Mouse (Mus musculus) cerebellum, adult 11 months (tissue): ENCODE data around the gene Cltc.
A peak's percentile ranks its signal among the peaks of the same experiment; 100 is the strongest.
"Not testable (repeated sequence)": the region's sequence is repeated elsewhere in the genome, so short reads cannot be mapped to it uniquely, and the experiment has no call there.

Experiments
- DNase-seq: peaks from one replicate; pipeline ENCODE4 v3.0.0; 2022

Cltc gene

GRCm38 (mm10) chr11:86738308-86738707, 19.1 kb downstream of the Cltc start:
- not testable (repeated sequence) for DNase-seq

DNA sequence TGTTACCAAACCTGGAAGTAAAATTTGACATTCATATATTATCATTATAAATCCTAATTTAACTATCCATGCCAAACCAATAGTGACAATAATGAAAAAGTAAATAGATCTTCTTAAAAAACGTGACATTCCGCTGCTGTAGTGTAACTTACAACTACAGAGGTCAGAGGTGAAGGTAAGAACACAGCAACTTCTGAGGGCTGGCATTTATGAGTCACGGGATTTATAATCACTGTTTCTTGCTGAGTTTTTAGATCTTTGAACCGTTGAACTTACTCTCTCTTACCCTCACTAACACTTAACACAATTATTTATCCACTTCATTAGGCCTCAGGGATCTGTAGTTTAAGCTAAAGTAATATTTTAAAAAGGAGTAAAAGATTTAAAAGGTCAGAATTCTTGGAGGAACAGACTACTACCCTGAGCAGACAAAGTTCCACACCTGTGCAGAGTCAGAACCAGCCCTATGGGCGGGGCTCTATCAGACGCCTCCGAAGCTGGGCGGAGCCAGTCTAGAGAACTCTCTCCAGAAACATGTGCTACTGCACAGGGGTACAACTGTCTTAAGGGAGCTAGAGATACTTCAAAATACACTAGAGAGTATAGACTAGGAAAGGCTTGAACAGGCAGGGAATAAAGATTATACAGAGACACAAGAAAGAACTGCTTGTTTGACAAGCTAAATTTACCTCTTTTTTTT, 19.9 kb downstream of the Cltc start:
- no peak for DNase-seq

DNA sequence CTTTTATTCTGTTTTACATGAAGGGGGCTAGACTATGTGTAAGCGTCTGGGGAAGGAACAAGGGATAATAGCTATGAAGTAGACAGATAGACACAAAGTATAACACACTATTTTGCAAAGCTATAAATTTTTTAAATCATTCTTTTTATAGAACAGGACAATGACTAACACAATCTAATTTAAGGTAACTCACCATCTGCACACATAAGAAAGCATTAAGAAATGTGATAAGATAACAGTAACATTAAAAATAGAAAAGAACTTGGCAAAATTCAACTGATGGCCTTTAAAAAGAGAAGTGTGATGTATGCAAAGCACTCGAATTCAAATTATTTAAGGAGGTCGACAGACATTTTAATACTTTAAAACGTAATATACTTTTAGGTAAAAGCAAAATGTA, 22.4 kb downstream of the Cltc start:
- no peak for DNase-seq

DNA sequence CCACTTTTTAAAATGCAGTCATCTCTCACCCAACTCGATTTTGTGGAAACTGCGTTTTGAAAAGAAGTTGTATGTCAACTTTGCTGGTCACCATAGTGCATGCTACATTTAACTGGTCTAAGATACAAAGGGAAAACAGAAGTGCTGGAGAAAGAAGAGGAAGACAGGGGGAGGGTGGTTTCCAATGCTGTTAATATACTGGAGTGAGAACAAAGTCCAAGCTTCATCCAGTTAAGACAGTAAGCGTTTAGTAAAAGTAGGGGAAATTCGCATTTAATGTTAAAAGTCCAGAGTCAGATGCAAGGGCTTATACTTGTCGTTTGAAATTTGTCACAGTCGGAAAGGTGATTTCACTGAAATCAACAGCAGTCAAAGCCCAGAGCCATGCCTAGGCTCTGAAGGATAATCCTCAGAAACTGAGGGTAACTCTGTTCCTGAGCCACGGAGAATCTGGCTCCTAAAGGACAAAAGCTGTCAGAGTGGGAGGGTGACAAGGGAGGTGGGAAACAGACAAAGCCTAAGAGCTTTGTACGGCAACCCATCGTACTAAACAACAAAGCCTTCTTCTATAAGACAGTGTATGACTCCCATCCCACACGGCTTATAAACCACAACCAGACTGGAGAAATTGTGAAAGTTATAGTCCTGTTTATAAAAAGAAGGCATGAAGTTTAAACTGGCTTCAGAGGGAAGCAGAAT, 23.0 kb downstream of the Cltc start:
- no peak for DNase-seq

DNA sequence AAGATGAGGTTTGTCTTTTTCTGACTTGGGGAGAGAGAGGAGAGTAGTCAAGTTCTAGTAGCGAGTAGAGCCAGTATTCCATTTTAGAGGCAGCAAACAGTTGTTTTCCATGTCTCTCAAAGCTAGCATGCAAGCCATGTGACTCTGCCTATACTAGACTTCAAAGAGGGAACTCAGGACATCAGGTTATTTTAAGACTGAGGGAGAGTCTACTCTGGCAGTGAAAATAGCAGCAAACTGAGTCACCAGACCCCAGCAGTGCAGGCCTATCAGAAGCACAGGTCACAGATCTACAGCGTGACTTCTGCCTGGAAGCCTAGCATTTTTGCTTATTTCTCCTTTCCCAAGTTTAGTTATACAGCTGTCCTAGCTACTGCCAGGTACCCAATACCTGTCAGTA, 25.9 kb downstream of the Cltc start:
- DNase-seq = no peak

- DNase-seq = no peak
Observed at GRCm38 (mm10) chr11:86725607-86726006, 31.8 kb downstream of the Cltc start.

- no peak for DNase-seq
Observed at GRCm38 (mm10) chr11:86724982-86725381, 32.4 kb downstream of the Cltc start.

GRCm38 (mm10) chr11:86724004-86724403, 33.4 kb downstream of the Cltc start:
- DNase-seq = no peak

GRCm38 (mm10) chr11:86719390-86719789, 38.0 kb downstream of the Cltc start:
- DNase-seq = no peak

DNA sequence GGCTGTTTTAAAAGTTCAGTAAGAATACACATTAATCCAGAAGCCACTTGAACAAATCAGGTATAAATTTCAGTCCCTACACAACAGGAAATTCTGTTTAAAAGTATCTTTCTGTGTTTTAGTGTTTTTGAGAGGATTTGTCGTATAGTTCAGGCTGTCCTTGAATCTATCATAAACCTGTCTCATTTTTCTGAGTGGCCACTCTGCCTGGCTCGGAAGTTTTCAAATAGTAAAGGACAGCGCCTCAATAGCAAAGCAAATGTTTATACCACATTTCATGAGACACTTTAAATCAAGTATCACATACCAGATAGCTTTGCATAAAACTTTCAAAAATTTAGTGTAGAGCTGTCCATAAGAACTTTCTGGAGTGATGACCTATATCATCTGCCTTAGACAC, 39.0 kb downstream of the Cltc start:
- no peak for DNase-seq

GRCm38 (mm10) chr11:86717306-86718065, 39.9 kb downstream of the Cltc start:
- DNase-seq = no peak

DNA sequence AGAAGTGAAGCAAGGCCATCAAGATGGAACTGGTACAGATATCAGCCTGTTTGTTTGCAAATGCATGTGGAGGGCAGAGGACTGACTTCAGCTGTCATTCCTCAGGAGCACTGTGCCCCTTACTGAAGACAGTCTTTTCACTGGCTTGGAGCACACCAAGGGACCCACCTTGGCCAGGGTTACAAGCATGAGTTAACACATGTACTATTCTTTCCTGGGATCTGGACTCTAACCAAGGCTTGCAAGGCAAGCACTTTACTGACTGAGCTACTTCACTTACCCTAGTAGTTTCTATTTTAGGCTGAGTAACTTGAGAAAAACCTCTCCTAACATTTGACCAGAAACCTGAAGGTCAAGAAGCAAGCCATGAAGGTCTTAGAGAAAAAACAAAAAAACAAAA, 42.8 kb downstream of the Cltc start:
- no peak for DNase-seq

GRCm38 (mm10) chr11:86701151-86701550, 56.2 kb downstream of the Cltc start:
- DNase-seq = no peak

DNA sequence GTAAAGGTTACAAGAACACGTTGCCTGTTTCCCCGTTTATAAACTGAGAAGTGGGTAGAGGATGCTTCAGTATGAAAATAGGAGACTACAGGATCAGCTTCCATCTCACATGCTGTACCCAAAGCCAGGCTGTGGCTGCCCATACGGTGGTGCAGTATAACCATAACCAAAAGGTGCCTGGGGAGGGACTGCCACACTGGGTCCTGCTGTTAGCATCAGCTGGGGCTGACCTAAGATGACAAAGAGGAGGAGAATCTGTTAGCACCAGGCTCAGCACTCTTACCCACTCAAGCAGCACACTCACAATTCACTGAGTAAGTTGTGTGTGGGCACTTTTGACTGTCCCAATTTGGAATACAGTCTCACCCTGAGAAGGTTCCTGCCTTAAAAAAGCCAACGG, 61.9 kb downstream of the Cltc start:
- no peak for DNase-seq

- no peak for DNase-seq
Observed at GRCm38 (mm10) chr11:86692546-86692945, 64.8 kb downstream of the Cltc start.

- DNase-seq = no peak
Observed at GRCm38 (mm10) chr11:86691956-86692355, 65.4 kb downstream of the Cltc start.

DNA sequence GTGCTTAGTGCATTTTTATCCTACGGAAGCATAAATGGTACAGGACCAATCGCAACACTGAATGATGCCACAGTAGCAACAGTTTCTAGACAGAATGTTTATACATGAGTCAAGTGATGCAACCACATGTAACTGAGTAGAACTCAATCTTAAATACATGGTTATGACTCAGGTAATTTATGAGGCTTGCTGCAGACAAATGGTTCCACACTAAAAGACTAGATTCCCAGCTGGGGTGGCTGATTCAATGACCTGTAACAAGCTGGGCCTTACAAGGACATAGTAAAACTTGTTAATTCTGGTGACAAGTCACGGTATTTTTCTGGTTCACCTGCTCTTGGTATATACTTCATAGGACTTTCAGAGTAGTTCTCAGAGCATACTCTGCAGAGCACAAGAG, 65.9 kb downstream of the Cltc start:
- DNase-seq = no peak

GRCm38 (mm10) chr11:86690383-86690782, 67.0 kb downstream of the Cltc start:
- DNase-seq = no peak

- DNase-seq = no peak
Observed at GRCm38 (mm10) chr11:86685366-86685765, 72.0 kb downstream of the Cltc start.

GRCm38 (mm10) chr11:86684126-86685012, 73.0 kb downstream of the Cltc start:
- no peak for DNase-seq

DNA sequence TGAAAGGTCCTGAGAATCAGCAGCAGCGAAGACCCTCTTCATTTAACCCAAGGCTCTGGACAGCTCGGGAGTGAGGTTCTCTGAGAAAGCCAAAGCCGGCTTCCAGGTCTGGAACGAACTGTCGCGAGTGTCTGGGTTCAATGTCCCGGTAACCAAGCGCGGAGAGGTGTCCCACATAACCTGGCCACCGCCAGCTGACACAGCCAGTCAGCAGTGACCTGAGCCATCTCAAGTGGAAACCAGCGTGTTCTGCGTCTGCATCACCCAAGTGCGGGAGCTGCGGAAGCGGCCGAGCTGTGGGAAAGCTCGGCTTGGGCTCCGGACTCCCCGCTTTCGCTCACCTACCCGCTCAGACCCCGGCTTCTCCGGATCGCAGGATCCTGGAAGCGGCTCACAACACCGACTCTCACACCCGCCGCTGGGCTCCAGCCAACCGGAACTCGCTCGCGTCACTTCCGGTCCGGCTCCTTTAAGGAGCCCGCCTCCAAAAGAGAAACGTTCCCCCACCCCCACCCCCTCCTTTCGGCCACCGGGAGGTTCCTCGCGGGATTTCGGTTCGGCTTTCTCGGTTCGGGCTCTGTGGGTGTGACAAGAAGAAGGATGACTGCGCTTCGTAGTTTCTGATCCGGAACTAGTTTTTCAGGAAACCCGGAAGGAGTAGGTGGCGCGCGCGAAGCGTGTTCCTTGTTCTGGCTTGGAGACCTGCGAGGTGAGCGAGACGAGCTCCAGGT, 73.8 kb downstream of the Cltc start, which contains the start of the genes Vmp1 and Ptrh2:
Vmp1 (minus strand) TSS at position 442 of the 731 bp plus-strand sequence.
Ptrh2 (plus strand) TSS at position 591 of the 731 bp plus-strand sequence.
- DNase-seq = peak; percentile 91

DNA sequence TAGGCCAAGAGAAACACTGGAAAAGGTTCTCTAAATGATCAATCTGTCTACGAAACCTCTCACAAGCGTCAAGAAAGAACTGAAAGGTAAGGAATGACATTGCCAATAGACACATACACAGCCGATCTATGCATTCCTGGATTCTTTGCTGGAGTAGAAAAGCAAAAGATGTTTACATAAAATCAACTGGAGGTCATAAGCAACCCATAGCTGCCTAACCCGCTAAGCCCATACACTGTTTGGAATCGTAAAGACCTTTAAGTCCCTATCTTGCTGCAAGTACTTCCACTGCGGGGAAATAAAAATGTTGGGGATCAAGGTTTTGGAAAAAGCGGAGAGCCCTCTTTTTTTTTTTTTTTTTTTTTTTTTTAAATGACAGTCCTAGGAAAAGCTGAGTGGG, 74.5 kb downstream of the Cltc start:
- no peak for DNase-seq
